Mouse (Mus musculus): ENCODE measurements at regions not wholly inside any gene's neighbourhood (a gene's known extent, or its start where the extent isn't known, plus 50 kb on each side); places are given as distances from the start of the nearest gene placed in this dataset.

- TF ChIP-seq CTCF (IDR thresholded peaks at IDR 0.05; ENCODE audit: extremely low read depth, insufficient read length, insufficient replicate concordance, low read depth, low read length) (no peak), POLR2A (IDR thresholded peaks at IDR 0.05; ENCODE audit: low read depth, low read length) (no peak)
These were observed 208.9 kb upstream of the Foxq1 start for GRCm38 (mm10) chr13:31347000-31347399.

All from small intestine, adult 2 months (tissue).